Mouse (Mus musculus) lung, postnatal 14 days (tissue): ENCODE data around the gene Ube2u.

ENCODE experiments used
- DNase-seq: peaks from one replicate; pipeline ENCODE4 v3.0.0; 2021

Ube2u gene

DNA sequence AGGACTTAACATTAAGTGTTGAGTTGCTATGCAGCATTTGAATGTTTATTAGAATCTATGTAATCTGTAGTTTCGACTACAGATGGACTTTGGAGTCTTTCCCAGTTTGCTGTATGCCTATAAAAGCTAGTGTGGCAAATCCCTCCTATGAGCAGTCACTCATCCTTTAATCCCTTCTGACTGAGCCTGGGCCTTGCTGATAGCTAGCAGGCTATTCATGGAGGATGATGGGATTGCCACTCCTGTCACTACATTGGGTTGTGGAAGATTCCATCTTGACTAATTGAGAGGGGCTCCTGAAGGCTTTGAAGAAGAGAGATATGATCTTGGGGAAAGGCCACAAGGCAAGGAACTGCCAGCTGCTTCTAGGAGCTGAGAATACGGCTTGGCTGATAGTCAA, 74.6 kb downstream of the Ube2u start:
- DNase-seq: no peak

DNA sequence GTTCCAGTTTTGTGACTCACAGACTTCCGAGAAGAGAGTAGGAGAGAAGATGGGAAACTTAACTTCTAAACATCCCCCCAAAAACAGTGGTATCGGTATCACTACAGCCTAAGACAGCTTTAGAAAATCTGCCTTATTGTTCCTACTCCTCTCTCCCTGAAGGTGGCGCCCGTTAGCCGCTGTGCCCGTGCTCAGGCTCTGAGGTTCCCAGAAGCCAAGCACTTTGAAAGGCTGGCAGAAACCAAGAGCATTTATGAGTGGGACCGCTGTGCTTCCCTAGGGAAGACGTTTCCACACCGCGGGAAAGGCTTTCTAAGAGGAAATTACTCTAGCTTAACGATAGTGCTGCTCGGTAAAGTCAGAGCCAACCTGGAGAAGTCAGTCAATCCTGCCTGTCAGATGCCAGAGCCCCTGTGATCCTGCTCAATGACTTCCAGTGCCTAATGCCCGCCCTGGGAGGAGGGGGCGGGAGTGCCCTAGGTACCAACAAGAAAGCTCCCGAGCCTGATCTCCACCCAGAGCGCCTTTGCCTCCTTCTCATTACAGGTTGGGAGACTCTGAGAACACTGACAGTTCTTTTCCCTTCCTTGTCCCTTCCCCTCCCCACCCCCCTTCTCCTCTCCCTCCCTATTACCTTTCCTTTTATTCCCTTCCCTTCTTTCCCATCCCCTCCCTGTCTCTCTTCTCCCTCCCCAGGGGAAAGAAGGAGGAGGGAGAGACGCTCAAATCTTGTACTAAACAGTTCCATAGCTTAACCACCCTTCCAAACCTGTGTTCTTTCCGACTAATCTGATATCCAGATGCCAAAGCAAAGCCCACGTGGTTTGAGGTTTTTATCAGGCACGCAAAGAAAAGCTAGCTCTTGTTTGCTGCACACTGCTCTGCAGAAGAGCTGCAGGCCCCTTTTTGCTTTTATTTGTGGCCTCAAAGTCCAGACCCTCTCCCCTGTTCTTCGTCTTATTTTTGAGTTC, 109.9 kb downstream of the Ube2u start:
- DNase-seq: peak; percentile 79

DNA sequence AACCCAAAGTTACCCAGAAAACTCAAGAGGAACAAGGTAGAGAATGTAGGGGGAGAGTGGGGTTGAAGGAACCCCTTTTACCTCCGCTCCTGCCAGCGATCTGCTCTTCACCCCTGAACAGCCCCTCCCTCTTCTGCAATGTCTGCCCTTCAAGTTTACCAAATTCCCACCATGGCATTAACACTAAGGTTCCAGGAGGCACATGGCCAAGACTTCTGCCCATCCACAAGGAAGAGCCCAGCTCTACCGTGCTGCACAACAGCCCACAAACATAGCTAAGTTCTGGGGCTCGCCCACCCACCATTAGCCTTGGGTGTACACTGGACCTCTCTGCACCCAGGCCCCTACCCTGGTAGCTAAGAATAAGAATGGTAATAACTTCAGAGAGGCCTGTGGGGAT, 117.1 kb downstream of the Ube2u start:
- no peak for DNase-seq

DNA sequence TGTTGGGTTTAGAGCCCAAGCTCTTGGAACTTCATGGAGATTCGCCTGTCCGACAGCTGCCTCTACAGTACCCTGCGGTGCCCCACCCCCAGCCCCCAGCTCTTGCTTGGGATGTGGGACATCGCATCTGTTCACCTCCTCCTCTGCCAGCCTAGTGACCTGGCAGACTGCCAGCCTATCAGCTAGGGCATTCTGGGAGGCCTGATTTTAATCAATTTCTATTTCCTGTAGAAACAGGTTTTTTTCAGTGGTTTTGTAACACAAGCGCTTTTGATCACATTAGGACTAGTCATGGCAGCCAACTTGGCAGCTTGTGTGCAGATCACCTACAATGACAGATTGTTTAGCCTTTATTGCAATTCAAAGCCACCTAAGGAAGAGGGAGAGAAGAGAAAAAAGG, 118.0 kb downstream of the Ube2u start:
- DNase-seq: no peak

DNA sequence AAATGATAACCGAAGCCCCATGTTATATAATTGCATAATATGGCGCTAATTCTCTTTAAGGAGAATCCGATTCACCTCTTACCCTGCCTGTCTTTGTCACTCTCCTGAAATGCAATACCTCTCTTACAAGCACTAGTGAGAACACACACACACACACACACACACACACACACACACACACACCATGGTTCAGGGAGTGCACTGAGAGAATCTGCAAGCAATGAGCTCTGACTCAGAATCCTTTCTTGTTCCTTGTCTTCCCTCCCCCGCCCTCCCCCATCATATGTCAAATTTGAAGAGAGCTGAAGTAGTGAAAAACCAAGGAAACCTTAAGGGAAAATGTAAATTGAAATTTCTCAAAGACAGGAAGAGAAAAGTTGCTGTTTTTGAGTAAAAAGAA, 118.4 kb downstream of the Ube2u start:
- no peak for DNase-seq
